8 mouse cellular contexts compared by ENCODE assay signal in genomic region chr2:20665309-20665971, GRCm38 (mm10).
A peak's percentile ranks its signal among the peaks of the same experiment; 100 is the strongest.
DNase-seq lines count a peak whose midpoint lies in the region; ATAC-seq and TF ChIP-seq lines count a peak whose summit lies in the region.

No protein-coding gene starts in this region.

- no peaks in the 10 kb centered on the region for H3K4me1 ChIP-seq in forebrain, embryonic 11.5 days (replicated peaks; ENCODE audit: control insufficient read depth, insufficient read depth, low read length)
- no peaks in the 10 kb centered on the region for H3K4me1 ChIP-seq in forebrain, postnatal 0 days (ENCODE audit: insufficient read depth)
- H3K4me1 ChIP-seq in midbrain, embryonic 10.5 days: peaks cover 7% of the 10 kb centered on the region
- no peaks in the 10 kb centered on the region; the same call in 1 of the 2 replicates for H3K4me1 ChIP-seq in midbrain, embryonic 16.5 days (ENCODE audit: control insufficient read depth, insufficient read depth, low read length)
- H3K4me1 ChIP-seq in intestine, embryonic 15.5 days (replicated peaks): 0 out of 2 replicates have a peak, but pooled peaks cover 2% of the 10 kb centered on the region
- H3K4me1 ChIP-seq in stomach, postnatal 0 days (replicated peaks; ENCODE audit: control insufficient read depth, insufficient read depth): no peaks in the 10 kb centered on the region
- H3K4me1 ChIP-seq in liver, embryonic 12.5 days: no peaks in the 10 kb centered on the region

- H3K36me3 ChIP-seq in forebrain, embryonic 11.5 days (ENCODE audit: control insufficient read depth, insufficient read depth, low read length): no peaks in the 10 kb centered on the region
- no peaks in the 10 kb centered on the region for H3K36me3 ChIP-seq in forebrain, postnatal 0 days (ENCODE audit: insufficient read depth)
- no peaks in the 10 kb centered on the region for H3K36me3 ChIP-seq in midbrain, embryonic 10.5 days
- H3K36me3 ChIP-seq in midbrain, embryonic 16.5 days (ENCODE audit: control insufficient read depth, insufficient read depth, low read length): no peaks in the 10 kb centered on the region
- H3K36me3 ChIP-seq in intestine, embryonic 15.5 days: no peaks in the 10 kb centered on the region
- no peaks in the 10 kb centered on the region for H3K36me3 ChIP-seq in stomach, postnatal 0 days (ENCODE audit: control insufficient read depth, insufficient read depth, low read length)
- H3K36me3 ChIP-seq in liver, embryonic 12.5 days: no peaks in the 10 kb centered on the region

- H3K4me2 ChIP-seq in forebrain, embryonic 11.5 days (ENCODE audit: low read depth, low read length, severe bottlenecking): no peak overlapping the region
- H3K4me2 ChIP-seq in forebrain, postnatal 0 days (ENCODE audit: low read depth): no peak overlapping the region
- H3K4me2 ChIP-seq in midbrain, embryonic 16.5 days (ENCODE audit: low read length): no peak overlapping the region
- no peak overlapping the region for H3K4me2 ChIP-seq in intestine, embryonic 15.5 days (replicated peaks)
- no peak overlapping the region for H3K4me2 ChIP-seq in stomach, postnatal 0 days (replicated peaks; ENCODE audit: low read depth)
- no peak overlapping the region for H3K4me2 ChIP-seq in liver, embryonic 12.5 days

- TF ChIP-seq CTCF in forebrain, postnatal 0 days (IDR thresholded peaks at IDR 0.05; ENCODE audit: low read depth): no peak
- TF ChIP-seq CTCF in stomach, postnatal 0 days (IDR thresholded peaks at IDR 0.05; ENCODE audit: low read depth): no peak

- H3K9me3 ChIP-seq in forebrain, embryonic 11.5 days (ENCODE audit: control insufficient read depth, low read length): no peaks in the 10 kb centered on the region
- H3K9me3 ChIP-seq in forebrain, postnatal 0 days (ENCODE audit: low read length): no peaks in the 10 kb centered on the region
- H3K9me3 ChIP-seq in midbrain, embryonic 10.5 days (replicated peaks): no peaks in the 10 kb centered on the region
- no peaks in the 10 kb centered on the region for H3K9me3 ChIP-seq in midbrain, embryonic 16.5 days (replicated peaks; ENCODE audit: control insufficient read depth, low read length, poor library complexity, severe bottlenecking)
- H3K9me3 ChIP-seq in intestine, embryonic 15.5 days: no peaks in the 10 kb centered on the region
- H3K9me3 ChIP-seq in stomach, postnatal 0 days (ENCODE audit: control insufficient read depth, low read length): no peaks in the 10 kb centered on the region
- H3K9me3 ChIP-seq in liver, embryonic 12.5 days (replicated peaks): no peaks in the 10 kb centered on the region

- H3K27me3 ChIP-seq in forebrain, embryonic 11.5 days (ENCODE audit: control insufficient read depth, insufficient read depth, low read length): no peaks in the 10 kb centered on the region
- H3K27me3 ChIP-seq in forebrain, postnatal 0 days (ENCODE audit: insufficient read depth, low read length): no peaks in the 10 kb centered on the region
- H3K27me3 ChIP-seq in midbrain, embryonic 10.5 days (ENCODE audit: low read depth, poor library complexity, severe bottlenecking): no peaks in the 10 kb centered on the region
- H3K27me3 ChIP-seq in midbrain, embryonic 16.5 days (ENCODE audit: control insufficient read depth, insufficient read depth, low read depth, low read length): no peaks in the 10 kb centered on the region
- no peaks in the 10 kb centered on the region for H3K27me3 ChIP-seq in intestine, embryonic 15.5 days (replicated peaks)
- no peaks in the 10 kb centered on the region for H3K27me3 ChIP-seq in stomach, postnatal 0 days (ENCODE audit: control insufficient read depth, insufficient read depth, low read length)
- H3K27me3 ChIP-seq in liver, embryonic 12.5 days (replicated peaks): no peaks in the 10 kb centered on the region

- 31% methylated on average over 4 of the region's 5 CpGs for WGBS in forebrain, embryonic 11.5 days
- 21% methylated on average over 4 of the region's 5 CpGs for WGBS in forebrain, postnatal 0 days
- WGBS in midbrain, embryonic 10.5 days: 15% methylated on average over 5 of the region's 5 CpGs
- WGBS in midbrain, embryonic 16.5 days: 28% methylated on average over 4 of the region's 5 CpGs
- WGBS in intestine, embryonic 15.5 days: 26% methylated on average over 5 of the region's 5 CpGs
- 40% methylated on average over 5 of the region's 5 CpGs for WGBS in stomach, postnatal 0 days
- WGBS in liver, embryonic 12.5 days (ENCODE audit: insufficient replicate concordance): 41% methylated on average over 4 of the region's 5 CpGs

- H3K9ac ChIP-seq in forebrain, embryonic 11.5 days (ENCODE audit: low read length): no peak overlapping the region
- no peak overlapping the region for H3K9ac ChIP-seq in forebrain, postnatal 0 days
- H3K9ac ChIP-seq in midbrain, embryonic 16.5 days (ENCODE audit: low read depth, low read length): no peak overlapping the region
- H3K9ac ChIP-seq in intestine, embryonic 15.5 days: no peak overlapping the region
- H3K9ac ChIP-seq in stomach, postnatal 0 days (ENCODE audit: low read length): no peak overlapping the region
- no peak overlapping the region for H3K9ac ChIP-seq in liver, embryonic 12.5 days

- H3K4me3 ChIP-seq in forebrain, embryonic 11.5 days (ENCODE audit: low read depth, low read length): no peak overlapping the region
- no peak overlapping the region for H3K4me3 ChIP-seq in forebrain, postnatal 0 days (ENCODE audit: low read depth, low read length)
- no peak overlapping the region for H3K4me3 ChIP-seq in midbrain, embryonic 10.5 days
- H3K4me3 ChIP-seq in midbrain, embryonic 16.5 days (ENCODE audit: low read depth, low read length): no peak overlapping the region
- no peak overlapping the region for H3K4me3 ChIP-seq in intestine, embryonic 15.5 days (replicated peaks)
- H3K4me3 ChIP-seq in stomach, postnatal 0 days (ENCODE audit: low read depth, low read length): no peak overlapping the region
- no peak overlapping the region for H3K4me3 ChIP-seq in liver, embryonic 12.5 days

- no peak overlapping the region for H3K27ac ChIP-seq in forebrain, embryonic 11.5 days (ENCODE audit: low read depth, low read length)
- no peak overlapping the region for H3K27ac ChIP-seq in forebrain, postnatal 0 days (ENCODE audit: low read depth, low read length)
- H3K27ac ChIP-seq in midbrain, embryonic 10.5 days (replicated peaks): 0 out of 2 replicates have a peak overlapping the region, but pooled peaks have one; percentile 52
- H3K27ac ChIP-seq in midbrain, embryonic 16.5 days (ENCODE audit: low read length): no peak overlapping the region
- H3K27ac ChIP-seq in intestine, embryonic 15.5 days: peak overlapping the region; percentile 38
- 0 out of 2 replicates have a peak overlapping the region, but pooled peaks have one; percentile 14 for H3K27ac ChIP-seq in stomach, postnatal 0 days (replicated peaks)
- no peak overlapping the region for H3K27ac ChIP-seq in liver, embryonic 12.5 days

- DNase-seq in forebrain, embryonic 11.5 days (ENCODE audit: low spot score): no peak
- DNase-seq in forebrain, postnatal 0 days: no peak
- DNase-seq in midbrain, embryonic 10.5 days (ENCODE audit: low spot score): no peak
- DNase-seq in stomach, postnatal 0 days (ENCODE audit: low spot score): no peak
- no peak for DNase-seq in adrenal gland, postnatal 14 days

- TF ChIP-seq EP300 in stomach, postnatal 0 days (optimal IDR thresholded peaks at IDR 0.05): no peak

- ATAC-seq in forebrain, embryonic 11.5 days (replicated peaks; ENCODE audit: low FRiP score): peak; percentile 28; the same call in 1 of the 2 replicates
- no peak for ATAC-seq in forebrain, postnatal 0 days
- ATAC-seq in midbrain, embryonic 16.5 days: no peak
- ATAC-seq in intestine, embryonic 15.5 days: peak; percentile 85
- ATAC-seq in stomach, postnatal 0 days (ENCODE audit: low FRiP score, low TSS enrichment): peak; percentile 28; the same call in 1 of the 2 replicates
- ATAC-seq in liver, embryonic 12.5 days: no peak

Comparison
In these comparisons a context has a peak if more than half of its experiments do, and no peak if none do; other contexts are left out.
1. ATAC-seq: peak in forebrain, embryonic 11.5 days (single experiment), intestine, embryonic 15.5 days (single experiment) and stomach, postnatal 0 days (single experiment); none in forebrain, postnatal 0 days (single experiment), midbrain, embryonic 16.5 days (single experiment) and liver, embryonic 12.5 days (single experiment).
2. H3K27ac ChIP-seq: peak in midbrain, embryonic 10.5 days (single experiment), intestine, embryonic 15.5 days (single experiment) and stomach, postnatal 0 days (single experiment); none in forebrain, embryonic 11.5 days (single experiment), forebrain, postnatal 0 days (single experiment), midbrain, embryonic 16.5 days (single experiment) and liver, embryonic 12.5 days (single experiment).